Mouse (Mus musculus) A20 (cell line): Measurements from ENCODE around the gene Col4a2.

Experiments
- DNase-seq: peaks from one replicate; pipeline ENCODE4 v3.0.0-alpha.2; 2011; ENCODE audit warnings: low read depth, low spot score

The Col4a2 gene

DNA sequence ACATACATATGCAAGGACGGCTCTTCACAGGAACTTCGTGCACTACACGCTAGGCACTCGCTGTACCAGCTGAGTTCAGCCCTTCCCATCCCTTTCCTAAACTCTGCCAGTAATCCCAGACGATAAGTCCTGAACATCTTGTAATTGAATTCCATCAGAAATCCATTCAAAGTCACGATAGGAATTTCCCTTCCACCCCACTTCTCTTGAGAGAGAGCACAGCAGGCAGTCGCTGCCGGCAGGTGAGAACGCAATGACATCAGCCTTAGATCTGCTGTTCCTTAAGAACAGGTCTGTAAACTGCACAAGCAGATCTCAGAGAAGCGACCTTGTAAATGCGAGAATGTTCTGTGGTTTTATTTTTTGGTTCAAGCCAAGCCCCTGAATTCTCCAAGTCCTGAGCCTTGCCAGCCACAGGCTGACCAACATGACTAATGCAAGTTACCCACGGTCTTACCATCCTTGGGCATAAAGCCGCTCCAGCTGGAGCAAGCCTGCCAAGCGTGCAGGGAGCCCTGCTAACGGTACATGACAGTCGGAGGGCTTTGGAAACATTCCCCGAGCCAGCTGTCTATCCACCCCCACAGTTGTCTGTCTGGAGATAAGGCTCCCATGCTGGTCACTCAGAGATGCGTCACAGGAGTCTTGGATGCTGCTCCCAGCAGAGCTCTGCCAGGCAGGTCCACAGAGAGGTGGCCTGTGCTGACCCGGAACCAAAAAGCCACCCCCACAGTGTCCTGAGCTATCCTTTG lies 69.6 kb downstream of the Col4a2 start:
- no peak for DNase-seq

DNA sequence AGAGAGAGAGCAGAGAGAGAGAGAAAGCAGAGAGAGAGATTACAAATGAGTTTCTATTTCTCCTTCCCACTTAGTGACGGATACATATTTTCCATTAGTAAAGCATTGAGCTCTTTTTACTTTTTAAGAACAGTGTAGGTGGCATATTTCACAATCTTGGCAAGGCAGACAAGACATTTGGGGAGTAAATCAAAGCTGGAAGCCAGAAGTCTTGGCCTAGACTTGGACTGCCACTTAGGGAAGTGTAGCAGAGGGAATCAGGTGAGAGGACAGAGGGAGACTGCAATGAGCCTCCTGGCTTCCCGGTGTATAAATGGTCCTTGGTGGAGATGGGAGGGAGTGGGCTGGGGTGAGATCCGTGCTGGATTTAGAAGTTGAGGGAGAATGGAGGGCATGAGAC lies 70.3 kb downstream of the Col4a2 start:
- DNase-seq, result no peak

DNA sequence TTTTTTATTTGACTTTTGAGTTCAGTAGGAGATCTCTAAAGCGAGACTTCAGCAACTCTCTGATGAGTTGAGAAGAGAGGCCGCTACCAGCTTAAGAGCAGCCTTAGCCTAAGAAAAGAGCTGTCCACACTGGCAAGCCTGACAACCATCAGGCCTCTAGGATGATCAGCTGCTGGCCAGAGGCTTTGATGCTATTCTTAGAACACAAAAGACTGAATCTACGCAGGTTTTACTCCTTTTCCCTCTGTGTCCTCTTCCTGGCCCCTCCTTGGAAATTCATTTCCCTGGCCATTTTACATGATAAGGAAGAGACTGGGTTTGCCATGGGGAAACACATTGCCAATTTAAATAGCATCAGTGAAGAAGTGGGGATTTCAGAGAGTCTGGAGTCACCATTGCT lies 70.8 kb downstream of the Col4a2 start:
- DNase-seq, result no peak

DNA sequence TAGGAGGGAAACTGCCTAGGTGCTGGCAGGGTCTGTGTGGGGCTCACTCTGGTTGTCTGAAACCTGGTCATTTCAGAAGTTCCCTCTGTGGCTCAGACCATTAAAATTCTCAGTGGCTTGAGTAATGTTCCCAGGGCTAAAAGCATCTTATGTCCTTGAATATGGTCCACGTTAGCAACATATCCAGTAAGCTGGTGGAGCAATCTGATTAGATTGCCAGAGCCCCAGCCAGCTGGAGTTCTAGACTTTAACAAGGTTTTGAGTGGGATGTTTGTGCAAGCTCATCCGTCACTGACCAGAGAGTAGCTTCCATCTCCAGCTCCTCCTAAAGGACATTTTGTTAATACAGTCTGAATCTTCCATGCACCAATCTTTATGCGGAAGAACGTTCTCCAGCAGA lies 72.2 kb downstream of the Col4a2 start:
- DNase-seq, result no peak

DNA sequence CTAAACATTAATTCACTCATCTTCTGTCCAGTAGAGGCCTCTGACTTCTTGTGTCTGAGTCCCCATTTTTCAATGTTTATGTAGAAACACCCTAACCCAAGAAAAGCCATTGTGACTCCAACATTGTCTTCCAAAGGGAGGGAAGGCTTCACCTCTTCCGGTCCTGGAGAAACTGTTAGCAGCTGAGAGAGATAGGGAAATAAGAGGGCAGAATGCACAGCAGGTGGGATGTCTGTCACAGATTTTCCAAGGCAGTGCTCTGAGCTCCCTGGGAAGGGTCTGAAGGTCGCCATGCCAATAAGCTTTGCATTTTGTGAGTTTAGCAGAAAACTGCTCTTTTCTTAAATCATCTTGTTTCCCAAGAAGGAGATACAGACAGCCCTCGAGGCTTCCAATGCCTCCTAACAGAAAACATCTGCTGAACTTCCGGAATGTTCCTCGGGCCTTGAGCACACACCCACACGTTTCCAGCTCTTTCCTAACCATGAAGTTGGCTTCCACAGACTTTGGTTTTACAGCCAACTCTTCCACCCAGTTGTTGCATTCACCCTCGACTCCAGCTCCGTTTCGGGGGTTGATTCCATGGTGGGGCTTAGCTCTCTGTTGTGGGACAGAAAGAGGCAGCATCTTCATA lies 72.8 kb downstream of the Col4a2 start:
- DNase-seq, result no peak

DNA sequence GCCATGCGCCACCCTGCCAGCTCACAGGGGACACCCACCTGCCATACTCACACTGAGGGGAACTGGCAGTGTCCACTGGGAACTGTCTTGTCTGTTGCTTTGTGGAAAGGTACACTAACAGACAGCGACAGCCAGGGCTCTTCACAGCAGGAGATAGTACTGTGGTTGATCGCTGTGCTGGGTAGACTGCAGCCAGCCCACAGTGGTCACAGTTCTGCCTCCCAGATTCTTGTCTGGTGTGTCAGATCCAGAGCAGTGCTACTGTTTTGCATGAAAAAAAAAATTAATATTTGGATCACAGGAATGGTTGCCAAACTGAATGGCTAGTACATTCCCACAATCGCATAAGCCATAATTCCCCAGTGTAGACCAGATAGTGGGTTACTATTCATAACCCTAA lies 74.7 kb downstream of the Col4a2 start:
- DNase-seq, result no peak

DNA sequence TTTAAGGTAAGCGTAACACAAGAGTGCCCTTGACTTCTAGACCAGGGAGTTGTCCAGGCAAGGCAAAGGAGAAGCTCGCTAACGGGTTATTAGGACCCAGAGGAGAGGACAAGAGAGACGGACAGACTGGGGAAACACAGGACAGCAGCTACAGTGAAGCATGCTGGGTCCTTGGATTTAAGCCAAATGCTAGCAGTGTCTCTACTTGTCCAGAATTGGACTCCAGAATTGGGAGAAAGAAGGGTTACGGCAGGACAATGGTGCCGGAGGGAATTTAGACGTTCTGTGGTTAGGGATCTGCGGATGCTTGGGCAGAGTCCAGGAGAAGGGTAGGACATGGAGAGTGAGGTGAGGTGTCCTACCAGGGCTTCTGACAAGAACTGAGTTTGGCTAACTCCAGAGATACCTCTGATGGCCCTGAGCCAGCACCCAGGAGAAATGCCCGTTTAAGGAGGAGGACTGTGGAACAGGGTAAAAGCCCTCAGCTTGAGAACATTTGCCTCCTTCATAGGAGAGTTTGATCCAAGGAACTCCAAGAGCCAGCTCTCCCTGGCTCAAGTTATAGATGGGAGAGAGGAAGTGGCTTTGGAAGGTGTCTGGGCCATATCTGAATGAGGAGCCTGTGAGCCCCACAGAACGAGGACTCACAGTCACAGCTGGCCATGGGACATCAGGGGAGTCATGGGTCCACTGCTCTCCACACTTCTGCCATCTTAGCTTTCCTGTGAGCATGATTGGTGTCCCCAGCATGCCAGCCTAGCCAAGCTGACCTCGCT lies 76.9 kb downstream of the Col4a2 start:
- DNase-seq, result no peak

DNA sequence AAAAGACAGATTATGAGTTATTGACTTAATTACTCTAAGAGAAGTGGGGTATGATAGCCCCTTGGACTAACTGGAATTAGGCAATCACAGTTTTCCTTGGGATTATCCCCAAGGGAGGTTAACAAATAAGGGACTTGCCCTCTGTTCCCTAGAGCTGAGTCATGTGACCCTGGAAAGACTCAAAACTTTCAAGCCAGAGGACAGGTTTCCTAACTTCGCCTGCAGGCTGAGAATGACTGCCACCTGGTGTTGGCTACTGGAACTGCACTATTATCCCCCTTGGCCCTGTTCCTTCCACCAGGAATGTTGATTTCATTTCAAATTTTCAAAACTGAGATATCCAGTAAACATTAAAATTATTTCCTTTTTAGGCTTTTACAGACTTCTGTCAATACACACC lies 80.1 kb downstream of the Col4a2 start:
- DNase-seq, result peak; percentile 48

DNA sequence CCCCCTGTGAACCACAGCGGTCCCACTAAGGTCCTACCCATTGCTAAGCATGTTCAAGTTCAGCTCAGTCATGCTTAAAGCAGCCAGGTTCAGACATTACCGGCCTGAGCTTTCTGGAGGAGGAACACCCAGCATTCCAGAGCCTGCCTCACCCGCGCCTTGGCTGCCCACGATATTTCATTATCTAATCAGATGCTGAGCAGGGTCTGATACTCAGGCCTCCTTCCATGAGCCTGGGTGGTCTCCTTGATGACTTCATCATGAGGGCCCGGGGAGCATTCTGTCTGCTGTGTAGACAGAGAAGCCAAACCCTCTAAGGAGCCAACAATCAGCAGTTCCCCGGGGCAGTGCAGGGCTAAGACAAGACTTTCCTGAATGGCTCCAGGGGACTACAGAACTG lies 80.6 kb downstream of the Col4a2 start:
- DNase-seq, result no peak

DNA sequence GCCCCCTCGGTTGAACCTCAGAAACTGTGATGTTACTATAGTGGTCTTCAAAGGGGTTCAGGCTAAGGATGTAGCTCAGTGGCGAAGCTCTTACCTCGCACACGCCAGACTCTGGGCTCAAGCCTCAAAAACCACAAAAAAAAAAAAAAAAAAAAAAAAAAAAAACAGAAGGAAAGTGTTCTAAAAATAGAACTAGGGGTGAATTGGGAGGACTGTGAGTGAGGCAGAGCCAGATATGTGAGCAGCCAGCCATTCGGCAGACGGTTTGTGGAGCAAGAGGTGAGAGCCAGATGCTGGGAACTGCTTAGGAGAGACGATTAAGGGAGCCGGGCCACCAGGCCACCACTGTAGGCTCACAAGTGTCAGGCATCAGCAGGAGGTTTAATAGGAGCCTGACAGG lies 81.0 kb downstream of the Col4a2 start:
- no peak for DNase-seq

DNA sequence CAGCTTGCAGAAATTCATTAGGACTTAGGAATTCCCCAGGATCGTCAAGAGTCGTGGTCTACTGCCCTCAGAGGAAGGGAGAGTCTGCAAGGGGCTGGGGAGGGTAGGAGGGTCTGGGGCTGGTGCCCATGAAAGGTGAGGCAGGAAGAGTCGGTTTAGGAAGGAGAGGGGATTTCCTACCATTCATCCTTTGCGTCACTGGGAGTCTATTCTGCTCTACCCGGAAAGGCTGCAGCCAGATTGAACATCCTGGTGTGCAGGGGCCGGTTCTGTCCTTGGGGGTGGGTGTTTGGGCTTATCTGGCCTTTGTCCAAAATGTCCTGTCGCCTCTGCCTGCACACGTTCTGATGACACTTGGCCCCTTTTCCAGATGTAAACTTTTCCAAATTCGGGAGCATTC lies 82.2 kb downstream of the Col4a2 start:
- DNase-seq, result no peak

DNA sequence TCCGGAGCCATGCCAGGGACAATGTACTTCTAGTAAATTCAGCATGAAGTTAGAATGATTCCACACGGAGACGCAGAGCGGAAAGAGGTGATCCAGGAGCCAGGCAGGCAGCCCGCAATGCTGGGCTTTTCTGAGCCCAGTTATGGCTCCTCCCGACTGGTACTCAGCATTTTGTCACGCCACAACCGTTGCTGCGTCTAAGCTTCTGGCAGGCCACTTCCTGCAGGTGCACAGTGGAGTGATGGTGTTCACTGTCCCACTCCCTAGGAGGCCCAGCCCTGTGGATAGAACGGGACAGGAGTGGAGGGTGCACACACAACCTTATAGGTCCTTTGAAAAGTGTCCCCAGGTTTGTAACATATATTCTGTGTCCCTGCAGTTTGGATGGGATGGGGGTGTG lies 83.0 kb downstream of the Col4a2 start:
- no peak for DNase-seq

DNA sequence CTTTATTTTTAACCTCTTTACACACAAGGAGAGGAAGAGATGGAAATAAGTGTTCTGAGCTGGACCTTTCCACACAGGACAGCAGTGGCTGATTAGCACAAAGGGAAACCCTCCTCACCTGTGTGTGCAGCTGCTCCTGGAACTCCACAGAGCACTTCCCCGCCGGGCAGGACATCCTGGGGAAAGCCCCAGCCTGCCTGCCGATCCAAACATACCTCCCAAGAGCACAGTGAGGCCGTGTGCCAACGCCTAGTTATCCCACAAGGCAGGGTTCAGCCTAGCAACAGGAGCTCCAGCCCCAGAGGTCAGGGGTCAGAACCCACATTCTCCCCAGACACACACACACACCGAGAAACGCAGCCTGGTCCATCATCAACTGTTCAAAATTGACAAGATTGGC lies 83.5 kb downstream of the Col4a2 start:
- DNase-seq, result no peak

DNA sequence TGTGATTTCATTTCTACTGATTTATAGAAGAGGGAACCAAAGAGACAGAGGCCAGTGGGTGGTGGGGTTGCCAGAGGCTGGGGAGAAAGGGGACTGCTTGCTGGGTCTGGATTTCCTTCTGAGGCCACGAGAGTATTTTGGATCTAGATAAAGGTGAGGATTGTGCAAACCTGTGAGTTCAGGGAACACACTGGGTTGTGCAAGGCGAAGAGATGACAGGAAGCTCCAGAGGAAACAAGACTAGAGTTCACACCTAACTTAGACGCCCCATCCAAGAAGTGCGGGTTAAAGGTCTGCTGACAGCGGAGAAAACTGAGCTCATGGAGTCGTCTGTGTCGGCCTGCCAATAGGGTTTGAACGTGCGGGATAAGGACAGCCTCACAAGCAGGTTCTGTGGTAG lies 84.5 kb downstream of the Col4a2 start:
- no peak for DNase-seq

DNA sequence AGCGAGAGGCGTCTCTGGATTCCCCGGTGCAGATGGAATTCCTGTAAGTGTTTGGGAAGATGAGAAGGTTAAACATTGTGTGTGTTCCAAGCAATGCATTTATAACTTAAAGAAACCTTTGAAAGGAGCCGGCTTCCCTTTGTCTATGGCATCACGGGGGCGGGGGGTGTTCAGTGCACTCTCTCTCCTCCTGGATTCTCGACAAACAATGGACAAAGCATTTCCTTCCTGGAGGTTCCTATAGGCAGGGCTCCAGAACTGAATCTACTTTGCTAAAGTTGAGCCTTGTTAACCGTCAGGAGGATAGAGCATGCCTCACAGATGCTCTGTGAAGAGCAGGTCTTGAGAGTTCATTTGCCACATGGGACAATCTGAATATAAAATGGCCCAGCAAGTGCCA lies 87.1 kb downstream of the Col4a2 start:
- DNase-seq, result no peak

DNA sequence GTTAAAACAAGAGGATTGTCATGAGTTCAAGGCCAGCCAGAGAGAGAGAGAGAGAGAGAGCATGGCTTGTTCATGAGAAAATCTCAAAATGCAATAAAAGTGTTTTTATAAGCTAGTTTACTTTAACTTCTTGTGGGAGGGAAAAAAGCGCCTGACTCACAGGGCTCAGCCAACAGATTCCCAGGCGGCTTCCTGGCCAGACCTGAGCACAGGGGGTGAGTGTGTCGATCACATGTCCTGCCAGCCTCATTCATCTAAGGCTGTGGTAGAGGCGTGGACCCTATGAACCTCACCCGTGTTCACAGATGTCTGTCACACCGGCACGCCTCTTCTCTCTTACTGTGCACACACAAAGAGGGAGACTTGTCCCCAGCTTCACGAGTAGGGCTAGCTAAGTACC lies 87.6 kb downstream of the Col4a2 start:
- DNase-seq, result no peak

DNA sequence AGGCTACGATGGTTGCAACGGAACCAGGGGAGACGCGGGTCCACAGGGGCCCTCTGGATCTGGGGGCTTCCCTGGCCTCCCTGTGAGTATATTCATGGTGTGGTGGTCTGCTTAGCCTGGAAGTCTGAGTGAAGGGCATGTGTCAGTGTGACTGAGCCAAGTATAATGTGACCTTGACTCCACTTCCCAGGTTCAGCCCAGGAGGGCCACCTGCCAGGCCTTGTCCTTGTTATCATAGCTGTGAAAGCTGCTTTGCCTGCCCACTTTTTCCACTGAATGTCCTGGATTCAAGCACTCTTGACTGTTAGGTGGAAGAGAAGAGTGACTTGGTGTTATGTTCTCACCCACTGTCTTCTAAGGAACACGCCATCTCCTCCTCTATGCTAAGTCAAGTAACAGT lies 88.6 kb downstream of the Col4a2 start:
- DNase-seq, result no peak

DNA sequence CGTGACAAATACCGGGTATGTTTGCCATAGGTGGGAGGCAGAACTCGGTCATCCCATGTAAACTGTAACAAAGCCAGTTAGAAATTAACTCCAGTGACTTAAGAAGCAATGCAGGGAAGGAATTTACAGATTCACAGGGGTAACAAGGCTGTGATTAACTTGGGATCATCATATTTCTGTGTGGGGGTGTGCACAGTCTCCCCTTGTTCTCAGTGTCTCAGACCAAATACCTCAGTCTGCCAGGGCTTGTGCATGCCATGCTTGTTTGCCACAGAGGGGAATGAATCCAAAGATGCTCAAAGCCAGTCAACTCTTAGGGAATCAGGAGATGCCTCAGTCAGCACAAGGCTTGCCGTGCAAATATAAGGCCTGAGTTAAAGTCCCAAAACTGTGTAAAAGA lies 89.6 kb downstream of the Col4a2 start:
- no peak for DNase-seq

DNA sequence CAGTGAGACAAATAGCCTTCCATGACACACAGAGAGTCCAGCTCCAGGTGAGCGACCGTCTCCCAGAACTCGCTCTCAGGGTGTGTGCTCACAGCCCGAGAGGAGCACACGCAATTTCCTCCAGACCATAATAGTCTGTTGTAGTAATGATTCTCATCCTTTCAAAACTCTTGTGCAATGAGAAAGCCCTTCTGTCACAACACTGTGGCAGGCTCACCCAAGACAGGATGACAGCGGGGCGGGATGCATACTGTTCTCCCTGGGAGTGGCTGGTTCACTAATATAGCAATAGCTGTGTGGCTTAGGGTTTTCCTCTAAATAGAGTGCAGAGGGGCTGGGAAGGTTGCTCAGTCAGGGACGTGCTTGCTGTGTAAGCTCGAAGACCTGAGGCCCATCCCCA lies 91.2 kb downstream of the Col4a2 start:
- no peak for DNase-seq

DNA sequence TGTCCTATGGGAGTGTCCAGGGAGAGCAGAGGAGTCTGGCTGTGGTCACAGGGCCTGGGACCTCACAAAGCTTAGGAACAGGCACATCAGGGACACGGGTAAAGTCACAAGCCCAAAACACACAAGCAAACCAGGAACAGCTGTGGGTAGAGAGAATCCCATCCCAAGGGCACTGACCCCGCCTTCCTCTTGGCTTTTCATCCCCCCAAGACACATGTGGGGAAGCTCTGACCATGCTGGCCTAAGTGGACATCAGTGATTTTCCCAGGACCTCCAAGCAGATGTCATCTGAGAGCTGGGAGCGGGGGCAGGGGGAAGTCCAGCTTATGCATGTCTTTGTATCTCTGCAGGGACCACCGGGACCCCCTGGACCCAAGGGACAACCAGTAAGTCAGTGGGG lies 92.0 kb downstream of the Col4a2 start:
- DNase-seq, result no peak

DNA sequence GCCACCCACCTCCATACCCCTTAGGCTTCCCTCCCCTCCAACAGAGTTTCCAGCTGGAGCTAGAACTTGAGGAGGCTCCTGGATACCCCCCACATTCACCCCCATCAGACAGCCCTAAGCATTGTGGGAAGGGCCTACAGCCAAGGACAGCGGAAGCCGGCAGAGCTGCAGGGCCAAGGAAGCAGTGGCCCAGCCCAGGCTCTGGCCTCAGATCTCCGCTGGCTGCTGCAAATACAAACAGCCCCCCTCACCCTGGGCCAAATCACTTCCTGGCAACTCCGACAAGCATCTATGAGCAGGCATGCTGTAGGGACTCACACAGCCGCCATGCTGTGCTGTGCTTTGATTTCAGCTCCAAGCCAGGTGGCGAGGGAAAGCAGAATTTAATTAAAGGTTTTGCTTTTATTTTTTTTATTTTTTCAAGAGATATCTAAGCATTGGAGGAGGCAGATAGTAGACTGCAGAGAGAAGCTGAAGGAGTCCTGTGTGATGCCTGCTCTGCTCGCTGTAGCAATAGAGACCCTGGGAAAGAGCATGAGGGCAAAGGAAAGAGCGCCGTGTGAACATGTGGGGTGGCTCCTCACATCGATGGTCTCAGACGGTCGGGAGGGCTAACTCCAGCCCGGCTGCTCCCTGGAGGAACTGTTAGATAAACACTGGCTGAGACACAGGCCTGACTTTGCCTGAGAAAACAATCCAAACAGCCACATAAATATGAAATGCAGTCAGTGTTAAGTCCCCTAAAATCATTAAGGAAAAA lies 93.3 kb downstream of the Col4a2 start:
- DNase-seq, result no peak

DNA sequence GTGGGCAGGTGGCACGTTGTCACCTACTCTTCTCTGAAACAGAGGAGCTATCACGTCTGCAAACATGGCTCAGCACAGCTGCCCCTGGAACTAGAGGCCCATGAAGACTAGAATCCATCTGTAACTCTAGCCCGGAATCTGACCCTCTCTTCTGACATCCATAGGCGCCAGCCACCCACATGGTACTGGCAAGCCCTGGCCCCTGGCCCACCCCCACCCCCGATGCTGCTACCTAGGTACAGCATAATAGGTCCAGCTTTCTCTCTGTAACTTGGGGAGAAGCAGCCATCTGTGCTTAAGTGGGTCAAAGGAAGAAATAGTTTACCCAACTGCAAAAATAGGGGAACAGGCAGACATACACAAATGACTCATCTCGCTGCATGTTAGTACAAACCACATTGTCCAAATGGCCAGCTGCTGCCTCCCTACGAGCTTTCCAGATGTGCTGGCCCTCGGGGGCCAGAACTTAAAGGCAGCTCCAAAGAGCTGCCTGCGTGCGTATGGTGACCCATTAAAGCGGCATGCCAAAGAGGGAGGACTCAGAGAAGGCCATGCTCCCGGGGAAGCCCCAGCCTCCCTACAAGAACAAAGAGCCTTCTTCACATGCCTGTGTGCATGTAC lies 99.0 kb downstream of the Col4a2 start:
- peak; percentile 64 for DNase-seq
